Mouse (Mus musculus): ENCODE results near the gene Rtn4.

DNA sequence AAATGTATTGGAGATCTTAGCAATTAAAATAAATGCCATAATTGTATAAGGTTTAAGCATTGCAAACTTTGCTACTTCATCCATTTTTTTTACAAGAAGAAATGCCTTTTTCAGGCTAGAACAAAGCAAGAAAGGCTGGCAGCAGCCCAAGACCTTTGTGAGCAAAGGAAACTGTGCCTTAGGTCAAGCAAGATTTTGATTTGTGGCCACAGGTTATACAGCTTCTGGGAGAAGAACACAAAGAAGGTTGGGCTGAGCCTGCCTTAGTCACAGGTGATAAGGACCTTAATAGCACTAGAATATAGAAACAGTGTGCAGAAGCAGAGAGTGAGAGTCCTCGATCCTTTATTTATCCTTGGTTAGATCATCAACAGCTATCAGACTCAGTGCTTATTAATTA lies 79.5 kb downstream of the Rtn4 start:
- no peak for TF ChIP-seq GATA1 (IDR thresholded peaks at IDR 0.05; ENCODE audit: low read length)
- TF ChIP-seq TAL1 (IDR thresholded peaks at IDR 0.05; ENCODE audit: low read length): no peak
